Mouse (Mus musculus): Measurements from ENCODE around the gene Clpx.

The Clpx gene

GRCm38 (mm10) chr9:65346476-65347111 lies 52.5 kb downstream of the Clpx start:
- DNase-seq (ENCODE audit: low spot score), result peak; percentile 33

- no peak for DNase-seq (ENCODE audit: low spot score)
Observed at GRCm38 (mm10) chr9:65347112-65347850, 53.2 kb downstream of the Clpx start.

- no peak for DNase-seq (ENCODE audit: low spot score)
Observed at GRCm38 (mm10) chr9:65353251-65353650, 59.2 kb downstream of the Clpx start.

GRCm38 (mm10) chr9:65356561-65356960 lies 62.5 kb downstream of the Clpx start:
- no peak for DNase-seq (ENCODE audit: low spot score)

GRCm38 (mm10) chr9:65356971-65357370 lies 62.9 kb downstream of the Clpx start:
- no peak for DNase-seq (ENCODE audit: low spot score)

- DNase-seq (ENCODE audit: low spot score), result peak; percentile 62
Observed at GRCm38 (mm10) chr9:65358956-65359480, 65.0 kb downstream of the Clpx start.

- DNase-seq (ENCODE audit: low spot score), result no peak
Observed at GRCm38 (mm10) chr9:65360641-65361448, 66.8 kb downstream of the Clpx start, which contains the start of gene Ubap1l. Gene Ubap1l, plus strand, starts transcription at chr9:65361041.

- no peak for DNase-seq (ENCODE audit: low spot score)
Observed at GRCm38 (mm10) chr9:65363684-65364083, 69.6 kb downstream of the Clpx start.

GRCm38 (mm10) chr9:65365721-65366120 lies 71.7 kb downstream of the Clpx start:
- no peak for DNase-seq (ENCODE audit: low spot score)

GRCm38 (mm10) chr9:65371756-65372155 lies 77.7 kb downstream of the Clpx start:
- no peak for DNase-seq (ENCODE audit: low spot score)

GRCm38 (mm10) chr9:65372449-65372848 lies 78.4 kb downstream of the Clpx start:
- DNase-seq (ENCODE audit: low spot score), result no peak

GRCm38 (mm10) chr9:65374468-65375162 lies 80.6 kb downstream of the Clpx start:
- DNase-seq (ENCODE audit: low spot score), result no peak

GRCm38 (mm10) chr9:65375163-65375934 lies 81.3 kb downstream of the Clpx start:
- DNase-seq (ENCODE audit: low spot score), result no peak

All from c-Kit-positive CD71-positive TER-119-positive erythroid progenitor cells, embryonic 14.5 days (primary cell).